Mouse (Mus musculus) midbrain, embryonic 13.5 days (tissue): ENCODE data around the gene Frat2. TPM values are rescaled to one million over a fixed set of nuclear protein-coding genes. Genes with fewer than 3 reads are reported as not detected.

Experiments used
- ATAC-seq: fragments of 200-750 bp; cut with Nextera tagmentation; 2 replicates; pipeline ENCODE4 v1.8.0; 2017; ENCODE audit warnings: mild to moderate bottlenecking, moderate TSS enrichment, moderate library complexity
- H3K27ac ChIP-seq: fragments of 300-500 bp; sonication (generic); 2 replicates; pipeline ENCODE4 v1.5.1; 2015; ENCODE audit warnings: inconsistent platforms, mild to moderate bottlenecking, moderate library complexity
- H3K27me3 ChIP-seq: fragments of 300-500 bp; sonication (generic); 2 replicates; pipeline ENCODE4 v1.6.1; 2015; ENCODE audit warnings: mild to moderate bottlenecking, inconsistent platforms
- H3K36me3 ChIP-seq: fragments of 300-500 bp; sonication (generic); 2 replicates; pipeline ENCODE4 v1.6.1; 2015; ENCODE audit warnings: mild to moderate bottlenecking, inconsistent platforms
- H3K4me1 ChIP-seq: fragments of 300-500 bp; sonication (generic); replicated peaks from 2 replicates; pipeline ENCODE4 v1.6.1; 2015; ENCODE audit warnings: inconsistent platforms
- H3K4me2 ChIP-seq: fragments of 300-500 bp; sonication (generic); replicated peaks from 2 replicates; pipeline ENCODE4 v1.6.1; 2015; ENCODE audit warnings: moderate library complexity, mild to moderate bottlenecking, inconsistent platforms
- H3K4me3 ChIP-seq: fragments of 300-500 bp; sonication (generic); replicated peaks from 2 replicates; pipeline ENCODE4 v1.5.1; 2015; ENCODE audit warnings: mild to moderate bottlenecking, inconsistent platforms
- H3K9ac ChIP-seq: fragments of 300-500 bp; sonication (generic); replicated peaks from 2 replicates; pipeline ENCODE4 v1.6.1; 2015; ENCODE audit warnings: mild to moderate bottlenecking, inconsistent platforms
- H3K9me3 ChIP-seq: fragments of 300-500 bp; sonication (generic); 2 replicates; pipeline ENCODE4 v1.6.1; 2016; ENCODE audit warnings: mild to moderate bottlenecking, inconsistent platforms
- WGBS: fragments of 180-500 bp; shearing (Covaris S2); methylation state at CpG from one replicate; pipeline ENCODE4 v1.1.7; 2015; 5-methylcytosine and 5-hydroxymethylcytosine counted together
- polyA plus RNA-seq: library from polyadenylated mRNA; unstranded; fragments of >200 nt; fragmentation: Nextera tagmentation; extraction: Ambion mirVana; gene quantifications from 2 replicates; pipeline ENCODE4 v1.2.1, GENCODE M21; 2015

Frat2 gene
- polyA plus RNA-seq, 1 experiment from 2014 or later = 10.4 TPM

DNA sequence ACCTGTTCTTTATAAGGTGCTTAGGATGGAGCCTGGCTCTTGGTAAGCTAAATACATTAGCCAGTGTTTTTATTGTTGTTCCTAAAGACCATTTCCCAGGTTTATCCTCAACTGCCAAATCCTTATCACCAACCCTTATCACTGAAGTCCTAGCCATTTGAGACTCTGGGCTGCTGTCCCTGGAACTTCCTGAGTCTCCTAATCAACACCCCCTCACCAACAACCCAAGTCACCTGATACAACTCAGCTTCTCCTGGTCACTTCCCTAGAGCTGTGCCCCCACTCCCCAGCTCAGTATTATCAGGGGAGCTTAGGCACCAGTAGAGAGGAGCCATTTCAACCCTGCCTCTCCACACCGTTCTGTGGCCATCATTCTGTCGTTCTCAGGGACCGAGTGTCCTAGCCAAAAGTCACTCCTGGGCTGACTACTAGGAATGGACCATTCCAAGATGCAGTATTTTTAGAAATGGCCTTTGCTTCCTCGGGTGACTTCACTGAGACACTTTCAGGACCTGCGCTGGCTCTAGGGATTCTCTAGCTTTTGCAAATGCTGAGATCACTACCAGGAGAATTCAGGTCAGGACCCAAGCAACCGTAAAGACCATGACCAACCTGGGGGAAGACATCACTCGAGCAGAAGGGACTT lies 6.7 kb downstream of the Frat2 start:
- H3K36me3 ChIP-seq = no peaks in the 10 kb centered on the region
- no peak overlapping the region for H3K27ac ChIP-seq
- H3K9ac ChIP-seq = no peak overlapping the region
- no peaks in the 10 kb centered on the region for H3K27me3 ChIP-seq
- no peak for ATAC-seq
- H3K4me1 ChIP-seq = peaks cover 13% of the 10 kb centered on the region
- 86% methylated on average over 7 of the region's 7 CpGs for WGBS
- H3K4me3 ChIP-seq = no peak overlapping the region
- H3K9me3 ChIP-seq = no peaks in the 10 kb centered on the region
- no peak overlapping the region for H3K4me2 ChIP-seq

DNA sequence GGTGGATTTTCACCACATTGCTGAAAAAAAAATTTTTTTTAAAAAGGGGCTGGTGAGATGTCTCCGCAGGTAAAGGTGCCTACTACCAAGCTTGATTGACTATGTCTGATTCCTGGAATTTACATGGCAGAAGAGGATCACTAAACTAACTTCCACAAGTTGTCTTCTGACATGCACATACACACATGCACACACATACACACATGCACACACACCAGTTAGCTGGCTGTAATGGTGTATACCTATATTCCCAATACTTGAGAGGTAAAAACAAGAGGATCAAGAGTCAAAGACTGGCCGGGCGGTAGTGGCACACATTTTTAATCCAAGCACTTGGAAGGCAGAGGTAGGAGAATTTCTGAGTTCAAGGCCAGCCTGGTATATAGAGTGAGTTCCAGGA lies 8.2 kb downstream of the Frat2 start:
- Histone ChIP-seq H3K9ac (no peak overlapping the region), H3K27me3 (no peaks in the 10 kb centered on the region), H3K36me3 (no peaks in the 10 kb centered on the region), H3K9me3 (no peaks in the 10 kb centered on the region), H3K4me3 (no peak overlapping the region), H3K27ac (no peak overlapping the region), H3K4me2 (no peak overlapping the region), H3K4me1 (peaks cover 18% of the 10 kb centered on the region)
- 94% methylated on average over 3 of the region's 3 CpGs for WGBS
- ATAC-seq = no peak

DNA sequence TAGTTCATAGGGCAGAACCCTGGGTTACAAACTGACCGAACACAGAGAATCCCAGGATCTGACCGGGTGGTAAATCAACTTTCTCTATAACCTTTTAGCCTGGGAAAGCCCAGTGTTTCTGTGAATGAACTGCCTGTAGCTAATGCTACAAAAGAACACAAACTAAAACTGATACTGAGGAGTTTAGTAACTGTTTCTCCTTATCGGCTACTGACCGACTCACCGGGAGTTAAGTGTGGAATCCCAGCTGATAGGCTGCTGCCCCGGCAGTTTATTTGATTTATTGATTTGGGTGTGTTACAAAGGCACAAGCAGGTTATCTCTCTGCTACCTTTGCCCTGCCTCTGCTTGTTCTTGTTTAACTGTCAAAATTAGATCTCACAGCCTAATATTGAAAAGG lies 9.1 kb downstream of the Frat2 start:
- H3K9me3 ChIP-seq = no peaks in the 10 kb centered on the region
- no peak overlapping the region for H3K4me3 ChIP-seq
- no peak overlapping the region for H3K27ac ChIP-seq
- H3K36me3 ChIP-seq = no peaks in the 10 kb centered on the region
- H3K4me2 ChIP-seq = no peak overlapping the region
- 85% methylated on average over 6 of the region's 6 CpGs for WGBS
- H3K9ac ChIP-seq = no peak overlapping the region
- no peaks in the 10 kb centered on the region for H3K27me3 ChIP-seq
- ATAC-seq = no peak
- peaks cover 18% of the 10 kb centered on the region for H3K4me1 ChIP-seq

DNA sequence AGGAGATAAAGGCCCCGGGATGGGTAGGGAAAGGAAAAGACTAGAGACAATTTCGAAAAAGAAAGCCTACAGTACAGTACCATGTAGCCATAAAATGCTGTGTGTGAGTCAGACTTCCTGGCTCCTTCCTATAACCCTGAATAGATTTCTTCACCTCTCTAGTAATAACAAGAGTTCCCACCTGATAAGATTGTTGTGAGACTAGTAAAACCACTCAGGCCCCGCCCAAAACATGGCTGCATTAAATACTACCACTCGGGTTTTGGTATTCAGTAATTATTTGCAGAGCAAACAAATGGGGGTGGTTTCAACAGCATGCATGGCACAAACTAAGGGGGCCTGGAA lies 10.0 kb downstream of the Frat2 start:
- Histone ChIP-seq H3K27ac (no peak overlapping the region), H3K4me1 (peaks cover 28% of the 10 kb centered on the region), H3K4me2 (no peak overlapping the region), H3K36me3 (no peaks in the 10 kb centered on the region), H3K27me3 (no peaks in the 10 kb centered on the region; the same call in 1 of the 2 replicates), H3K4me3 (no peak overlapping the region), H3K9me3 (no peaks in the 10 kb centered on the region), H3K9ac (no peak overlapping the region)
- ATAC-seq = no peak
- WGBS = 79% methylated on average over 4 of the region's 4 CpGs

DNA sequence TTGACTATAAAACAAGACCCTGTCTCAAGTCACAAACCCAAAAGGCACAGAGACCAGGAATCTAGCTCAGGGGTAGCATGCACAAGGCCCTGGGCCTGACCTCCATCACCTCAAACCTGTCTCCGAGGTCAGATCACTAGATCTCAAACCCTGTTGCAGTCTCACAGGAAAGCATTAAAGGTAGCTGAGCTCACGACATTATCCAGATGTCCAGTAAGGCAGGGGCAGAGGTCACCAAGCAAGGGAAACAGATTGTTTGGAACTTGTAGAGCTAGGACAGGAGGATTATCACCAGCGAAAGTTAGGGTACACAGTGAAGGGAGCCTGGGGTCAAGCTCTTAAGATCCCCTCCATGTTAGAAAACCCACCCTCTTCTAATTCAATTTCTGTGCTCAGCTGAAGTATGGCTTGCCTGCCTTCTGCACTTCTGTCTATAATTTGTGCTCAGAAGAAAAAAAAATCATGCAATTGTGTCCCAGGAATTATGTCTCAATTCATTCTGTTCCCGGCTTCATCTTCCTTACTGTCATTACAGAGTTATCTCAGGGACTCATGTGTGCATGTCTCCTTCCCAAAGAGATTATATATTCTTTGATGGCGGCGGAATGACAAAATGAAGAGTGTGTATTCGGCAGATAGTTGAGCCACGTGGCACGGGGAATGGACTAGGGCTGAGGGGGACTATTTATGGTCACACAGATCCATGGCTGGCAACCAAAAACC lies 10.6 kb downstream of the Frat2 start:
- no peak for ATAC-seq
- no peak overlapping the region for H3K27ac ChIP-seq

DNA sequence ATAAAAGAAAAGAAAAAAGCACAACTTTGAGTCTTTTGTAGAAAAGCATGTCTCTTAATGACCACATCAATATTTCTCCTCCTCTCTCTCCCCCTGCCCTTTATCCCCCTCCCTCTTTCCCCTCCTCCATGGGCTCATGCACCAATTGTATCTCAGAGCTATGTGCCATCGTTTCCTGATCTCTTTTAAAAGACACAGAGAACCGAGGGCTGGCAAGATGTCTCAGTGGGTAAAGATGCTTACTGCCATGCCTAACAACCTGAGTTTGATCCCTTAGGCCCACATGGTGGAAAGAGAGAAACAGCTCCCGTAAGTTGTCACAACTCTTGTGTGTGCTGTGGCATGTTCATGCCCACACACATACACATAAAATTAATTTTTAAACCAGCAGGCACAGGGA lies 11.2 kb downstream of the Frat2 start:
- no peak for ATAC-seq
- WGBS = 43% methylated on average over 3 of the region's 3 CpGs
- Histone ChIP-seq H3K36me3 (no peaks in the 10 kb centered on the region), H3K9me3 (no peaks in the 10 kb centered on the region), H3K27me3 (peaks cover 7% of the 10 kb centered on the region; the same call in 1 of the 2 replicates), H3K27ac (no peak overlapping the region), H3K4me3 (no peak overlapping the region), H3K4me2 (no peak overlapping the region), H3K4me1 (peaks cover 39% of the 10 kb centered on the region), H3K9ac (no peak overlapping the region)

More for the DNA sequence above, 10.6 kb downstream of the Frat2 start:
- no peak overlapping the region for H3K4me3 ChIP-seq
- H3K36me3 ChIP-seq = no peaks in the 10 kb centered on the region
- no peaks in the 10 kb centered on the region for H3K9me3 ChIP-seq
- peaks cover 4% of the 10 kb centered on the region; the same call in 1 of the 2 replicates for H3K27me3 ChIP-seq
- peaks cover 33% of the 10 kb centered on the region for H3K4me1 ChIP-seq
- WGBS = 79% methylated on average over 9 of the region's 9 CpGs
- no peak overlapping the region for H3K4me2 ChIP-seq
- no peak overlapping the region for H3K9ac ChIP-seq

DNA sequence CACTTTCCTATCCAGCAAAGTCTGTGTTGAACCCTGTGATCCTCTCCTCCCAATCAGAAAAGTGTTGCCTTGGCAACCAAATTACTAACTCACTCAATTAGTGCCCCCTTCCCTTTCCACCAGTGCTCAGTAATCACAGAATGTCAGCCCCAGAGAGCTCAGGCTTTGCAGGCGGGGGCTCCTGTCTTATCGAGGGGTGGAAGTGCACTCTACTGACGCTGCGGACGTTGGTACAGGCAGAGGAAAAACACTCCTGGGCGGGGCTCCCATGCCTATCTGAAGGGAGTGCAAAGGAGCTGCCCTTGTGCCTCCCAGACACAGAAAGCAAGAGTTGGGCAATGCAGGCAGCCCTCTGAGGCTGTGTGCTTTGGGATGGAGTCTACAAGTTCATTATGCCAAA lies 12.1 kb downstream of the Frat2 start:
- H3K27me3 ChIP-seq = peaks cover 8% of the 10 kb centered on the region; the same call in 1 of the 2 replicates
- no peaks in the 10 kb centered on the region for H3K9me3 ChIP-seq
- peak overlapping the region; percentile 17; the same call in 1 of the 2 replicates for H3K9ac ChIP-seq
- H3K4me1 ChIP-seq = peaks cover 46% of the 10 kb centered on the region
- peak; percentile 80 for ATAC-seq
- H3K27ac ChIP-seq = peak overlapping the region; percentile 49
- WGBS = 1% methylated on average over 6 of the region's 6 CpGs
- peak overlapping the region; percentile 7; the same call in 1 of the 2 replicates for H3K4me3 ChIP-seq
- no peaks in the 10 kb centered on the region for H3K36me3 ChIP-seq
- peak overlapping the region; percentile 44 for H3K4me2 ChIP-seq

DNA sequence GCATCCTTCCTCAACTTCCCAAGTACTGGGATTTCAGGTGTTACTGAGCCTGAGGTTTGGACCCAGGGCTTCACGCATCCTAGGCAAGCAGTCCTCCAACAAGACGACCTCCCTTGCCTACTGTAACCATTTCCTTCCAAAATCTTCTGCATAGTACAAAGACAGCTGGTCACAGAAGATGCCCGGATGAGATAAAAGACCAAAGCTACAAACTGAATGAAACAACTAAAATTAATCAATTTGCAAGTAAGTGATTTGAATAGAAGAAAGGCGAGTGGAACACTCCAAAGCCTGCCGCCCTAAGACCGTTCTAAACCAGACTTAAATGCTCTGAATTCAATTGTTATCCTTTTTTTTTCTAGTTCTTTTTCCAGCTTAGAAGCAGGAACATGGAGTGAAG lies 12.5 kb downstream of the Frat2 start:
- Histone ChIP-seq H3K27me3 (peaks cover 8% of the 10 kb centered on the region; the same call in 1 of the 2 replicates), H3K27ac (peak overlapping the region; percentile 12; the same call in 1 of the 2 replicates), H3K4me2 (peak overlapping the region; percentile 44), H3K9me3 (no peaks in the 10 kb centered on the region), H3K4me1 (peaks cover 50% of the 10 kb centered on the region), H3K9ac (no peak overlapping the region), H3K36me3 (no peaks in the 10 kb centered on the region), H3K4me3 (peak overlapping the region; percentile 7; the same call in 1 of the 2 replicates)
- ATAC-seq = no peak
- WGBS = 41% methylated on average over 6 of the region's 6 CpGs

DNA sequence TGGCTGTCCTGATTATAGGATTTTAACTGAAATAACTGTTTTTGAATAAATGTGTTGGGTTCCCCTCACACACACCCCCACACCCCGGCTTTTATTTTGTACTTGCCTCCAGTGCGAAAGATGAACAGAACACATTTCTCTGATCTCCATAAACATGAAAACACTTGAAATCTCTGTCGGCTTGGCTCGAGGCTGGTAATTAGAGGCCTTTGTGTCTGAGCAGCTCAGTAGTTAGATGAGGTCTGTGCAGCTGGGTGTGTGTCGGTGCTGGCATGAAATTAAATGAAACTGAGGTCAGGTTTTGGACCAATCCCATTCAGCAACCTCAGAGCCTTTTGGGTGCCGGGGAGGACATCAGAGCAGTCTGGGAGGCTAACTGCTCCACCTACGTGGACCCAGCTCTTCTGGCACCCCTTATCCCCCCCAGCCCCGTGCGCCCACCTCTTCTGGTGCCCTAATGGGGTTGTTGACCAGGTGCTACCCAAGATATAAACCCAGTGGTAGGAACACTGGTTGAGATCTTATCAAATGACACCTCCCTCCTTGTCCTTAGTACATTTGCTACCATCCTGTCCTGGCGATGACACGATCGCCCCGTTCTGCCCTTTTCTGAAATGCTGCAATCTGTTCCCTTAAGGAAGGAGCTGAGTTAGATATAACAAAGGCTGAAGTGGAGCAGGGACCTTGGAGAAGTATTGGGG lies 15.3 kb downstream of the Frat2 start:
- Histone ChIP-seq H3K9ac (peak overlapping the region; percentile 90), H3K27me3 (peaks cover 8% of the 10 kb centered on the region; the same call in 1 of the 2 replicates), H3K4me2 (peak overlapping the region; percentile 95), H3K36me3 (no peaks in the 10 kb centered on the region), H3K9me3 (no peaks in the 10 kb centered on the region), H3K4me1 (peaks cover 52% of the 10 kb centered on the region), H3K27ac (peak overlapping the region; percentile 25), H3K4me3 (peak overlapping the region; percentile 84)
- 66% methylated on average over 13 of the region's 13 CpGs for WGBS
- no peak for ATAC-seq

DNA sequence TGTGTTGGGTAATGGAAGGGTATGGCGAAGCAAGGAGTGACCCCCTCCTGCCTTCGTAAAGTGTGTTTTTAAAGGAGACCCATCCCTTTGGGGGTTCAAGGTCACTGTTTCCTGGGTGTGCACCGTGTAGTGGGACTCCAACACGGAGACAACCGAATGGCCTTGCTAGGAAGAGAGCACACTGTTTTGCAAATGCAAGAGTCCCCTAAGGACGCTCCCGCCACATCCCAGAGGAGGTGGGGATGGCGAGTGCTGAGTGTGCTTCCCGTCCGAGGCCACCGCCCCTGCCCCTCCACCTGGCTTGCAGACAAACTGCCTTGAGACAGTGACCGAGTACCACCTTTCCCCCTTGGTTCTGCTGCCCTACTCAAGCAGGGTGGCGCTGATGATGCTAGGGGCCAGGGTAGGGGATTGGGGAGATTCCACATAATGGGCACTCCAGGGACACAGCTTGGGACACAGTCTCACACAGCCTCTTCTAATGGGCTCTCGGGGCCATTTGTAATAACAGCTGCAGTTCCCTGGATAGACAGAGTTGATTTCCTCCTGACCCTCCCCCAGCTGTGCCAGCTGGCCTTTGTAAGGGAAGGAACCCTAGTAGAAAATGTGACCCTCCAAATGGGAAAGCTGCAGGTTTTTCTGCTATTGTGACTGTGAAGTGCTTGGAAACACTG lies 16.1 kb downstream of the Frat2 start:
- Histone ChIP-seq H3K27ac (peak overlapping the region; percentile 25), H3K9me3 (no peaks in the 10 kb centered on the region), H3K4me2 (peak overlapping the region; percentile 95), H3K36me3 (no peaks in the 10 kb centered on the region), H3K4me3 (peak overlapping the region; percentile 84), H3K27me3 (peaks cover 8% of the 10 kb centered on the region; the same call in 1 of the 2 replicates), H3K4me1 (peaks cover 50% of the 10 kb centered on the region), H3K9ac (peak overlapping the region; percentile 90)
- WGBS = 4% methylated on average over 14 of the region's 14 CpGs
- ATAC-seq = no peak

DNA sequence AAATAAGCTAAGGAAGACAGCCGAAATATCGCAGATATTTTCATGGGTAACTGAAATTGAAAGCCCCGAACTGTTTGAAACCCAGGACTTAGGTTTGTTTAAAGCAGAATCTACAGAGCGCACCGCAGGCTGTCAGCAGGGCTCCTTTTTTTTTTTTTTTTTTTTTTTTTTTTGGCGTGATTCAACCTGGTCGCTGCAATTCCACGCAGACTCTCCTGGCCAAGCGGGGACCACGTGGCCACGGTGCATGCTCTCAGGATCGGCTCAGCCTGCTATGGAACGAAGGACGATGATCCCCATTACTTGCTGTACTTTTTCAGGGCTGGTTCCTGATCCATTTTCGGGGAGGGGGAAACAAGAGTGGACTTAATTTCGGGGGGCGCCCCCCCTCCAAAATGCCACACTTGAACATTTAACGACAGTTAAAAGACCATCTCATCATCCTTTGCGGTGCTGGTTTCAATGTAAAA lies 16.8 kb downstream of the Frat2 start:
- Histone ChIP-seq H3K9me3 (no peaks in the 10 kb centered on the region), H3K9ac (peak overlapping the region; percentile 90), H3K27me3 (peaks cover 8% of the 10 kb centered on the region; the same call in 1 of the 2 replicates), H3K36me3 (no peaks in the 10 kb centered on the region), H3K27ac (peak overlapping the region; percentile 95), H3K4me3 (peak overlapping the region; percentile 84), H3K4me1 (peaks cover 45% of the 10 kb centered on the region), H3K4me2 (peak overlapping the region; percentile 95)
- WGBS = under 1% methylated on average over 19 of the region's 19 CpGs
- no peak for ATAC-seq
